Mouse (Mus musculus) CH12.LX (cell line): ENCODE results near the gene Fgfr1op. TPM values are rescaled to one million over a fixed set of nuclear protein-coding genes. Genes with fewer than 3 reads are reported as not detected.

Experiments used
- DNase-seq: peaks from one replicate; pipeline ENCODE4 v3.0.0-alpha.2; 2013; ENCODE audit errors: extremely low read depth
- H3K27ac ChIP-seq: 2 replicates; pipeline ENCODE4 v1.5.1; 2012; ENCODE audit warnings: low read depth, mild to moderate bottlenecking, control low read depth, moderate library complexity; ENCODE audit not compliant: insufficient read depth
- H3K27me3 ChIP-seq: replicated peaks from 2 replicates; pipeline ENCODE3; 2012; ENCODE audit warnings: inconsistent platforms
- H3K36me3 ChIP-seq, 2 experiments: replicated peaks in 1 of 2; 2 replicates each; pipeline versions ENCODE3 to v1.6.1; 2012; ENCODE audit warnings: inconsistent platforms in 1 of 2, low read length in 1 of 2, mild to moderate bottlenecking in 1 of 2, mixed read lengths in 1 of 2, moderate library complexity in 1 of 2; ENCODE audit not compliant: control insufficient read depth in 1 of 2, insufficient read depth in 1 of 2
- H3K4me1 ChIP-seq, 2 experiments: 2 replicates each; pipeline ENCODE4 v1.6.1; 2012; ENCODE audit warnings: inconsistent platforms in 1 of 2, moderate library complexity in 1 of 2; ENCODE audit not compliant: insufficient read depth in 2 of 2, control insufficient read depth in 1 of 2
- H3K4me2 ChIP-seq: 2 replicates; pipeline ENCODE4 v1.6.1; 2012; ENCODE audit warnings: low read depth, mild to moderate bottlenecking, control low read depth; ENCODE audit not compliant: poor library complexity, insufficient read depth, severe bottlenecking
- H3K4me3 ChIP-seq, 3 experiments: fragments of 150-350 bp in 1 of 3; sonication (generic) in 1 of 3; replicated peaks in 1 of 3; 2 replicates each; pipeline versions ENCODE3 to v1.5.1; 2011 to 2012; ENCODE audit warnings: low read depth in 2 of 3, low read length in 2 of 3, mild to moderate bottlenecking in 2 of 3, moderate library complexity in 2 of 3, control low read depth in 1 of 3, improper control_type of control experiment in 1 of 3, inconsistent platforms in 1 of 3, mixed read lengths in 1 of 3; ENCODE audit not compliant: poor library complexity in 1 of 3
- H3K79me2 ChIP-seq: replicated peaks from 2 replicates; pipeline ENCODE4 v1.6.1; 2012; ENCODE audit warnings: mild to moderate bottlenecking, moderate library complexity; ENCODE audit not compliant: control insufficient read depth, poor library complexity, insufficient read depth, severe bottlenecking; ENCODE audit errors: extremely low read depth
- H3K9ac ChIP-seq: 2 replicates; pipeline ENCODE4 v1.6.1; 2012; ENCODE audit warnings: low read depth, mild to moderate bottlenecking, control low read depth, moderate library complexity; ENCODE audit not compliant: insufficient read depth
- H3K9me3 ChIP-seq: replicated peaks from 2 replicates; pipeline ENCODE3; 2012; ENCODE audit warnings: low read length, inconsistent platforms, mixed read lengths
- BHLHE40 ChIP-seq: IDR thresholded peaks from 2 replicates; pipeline ENCODE4 v1.6.1; 2011; ENCODE audit warnings: mild to moderate bottlenecking, low read depth, low read length, improper control_type of control experiment
- CTCF ChIP-seq, 2 experiments: IDR thresholded peaks in 1 of 2; conservative IDR thresholded peaks in 1 of 2; 2 replicates each; pipeline ENCODE4 v1.5.1; 2011 to 2012; ENCODE audit warnings: low read depth in 2 of 2, low read length in 2 of 2, improper control_type of control experiment in 1 of 2, inconsistent platforms in 1 of 2, mild to moderate bottlenecking in 1 of 2, moderate library complexity in 1 of 2
- E2F4 ChIP-seq: IDR thresholded peaks from 2 replicates; pipeline ENCODE4 v1.6.1; 2011; ENCODE audit warnings: low read depth, low read length, improper control_type of control experiment; ENCODE audit not compliant: insufficient replicate concordance
- ELF1 ChIP-seq: IDR thresholded peaks from 2 replicates; pipeline ENCODE4 v1.6.1; 2014; ENCODE audit warnings: low read depth, mild to moderate bottlenecking, inconsistent platforms, low read length, improper control_type of control experiment
- EP300 ChIP-seq: IDR thresholded peaks from 2 replicates; pipeline ENCODE4 v1.6.1; 2011; ENCODE audit warnings: low read length, improper control_type of control experiment
- HCFC1 ChIP-seq: IDR thresholded peaks from 2 replicates; pipeline ENCODE4 v1.6.1; 2012; ENCODE audit warnings: low read depth, mild to moderate bottlenecking, inconsistent platforms, low read length, improper control_type of control experiment
- JUND ChIP-seq: conservative IDR thresholded peaks from 2 replicates; pipeline ENCODE4 v1.6.1; 2011; ENCODE audit warnings: low read depth, low read length, improper control_type of control experiment
- MAZ ChIP-seq: IDR thresholded peaks from 2 replicates; pipeline ENCODE4 v1.6.1; 2012; ENCODE audit warnings: low read depth, mild to moderate bottlenecking, inconsistent platforms, low read length, improper control_type of control experiment, moderate library complexity
- NELFE ChIP-seq: IDR thresholded peaks from 2 replicates; pipeline ENCODE4 v1.6.1; 2011; ENCODE audit warnings: low read depth, low read length, improper control_type of control experiment
- RAD21 ChIP-seq: IDR thresholded peaks from 2 replicates; pipeline ENCODE4 v1.6.1; 2011; ENCODE audit warnings: low read depth, mild to moderate bottlenecking, low read length, improper control_type of control experiment, moderate library complexity
- RCOR1 ChIP-seq: conservative IDR thresholded peaks from 2 replicates; pipeline ENCODE4 v1.6.1; 2012; ENCODE audit warnings: low read depth, mild to moderate bottlenecking, inconsistent platforms, low read length, improper control_type of control experiment
- SIN3A ChIP-seq: IDR thresholded peaks from 2 replicates; pipeline ENCODE4 v1.6.1; 2012; ENCODE audit warnings: low read length, improper control_type of control experiment, inconsistent platforms
- TBP ChIP-seq: conservative IDR thresholded peaks from 2 replicates; pipeline ENCODE4 v1.6.1; 2011; ENCODE audit warnings: low read depth, low read length, improper control_type of control experiment
- UBTF ChIP-seq: IDR thresholded peaks from 2 replicates; pipeline ENCODE4 v1.6.1; 2012; ENCODE audit warnings: low read depth, mild to moderate bottlenecking, inconsistent platforms, low read length, improper control_type of control experiment, moderate library complexity
- ZC3H11A ChIP-seq: IDR thresholded peaks from 2 replicates; pipeline ENCODE4 v1.6.1; 2012; ENCODE audit warnings: low read depth, mild to moderate bottlenecking, inconsistent platforms, low read length, improper control_type of control experiment
- ZNF384 ChIP-seq: IDR thresholded peaks from 2 replicates; pipeline ENCODE4 v1.6.1; 2012; ENCODE audit warnings: low read depth, low read length, improper control_type of control experiment, inconsistent platforms
- dilution Hi-C: fragments of 300-500 bp; cut with MboI; formaldehyde crosslinking; loops from 2 replicates; pipeline ENCODE4 v1.14.3; 2020; ENCODE audit warnings: low sequenced_read_pairs; ENCODE audit not compliant: extremely low pct_unique_long_range_greater_than_20kb, extremely low pct_ligation_motif_present
- in situ Hi-C: fragments of 300-500 bp; cut with MboI; formaldehyde crosslinking; loops from 3 replicates; pipeline ENCODE4 v1.14.3; 2019; ENCODE audit warnings: low sequenced_read_pairs, low pct_ligation_motif_present, low pct_unique_long_range_greater_than_20kb, mixed read lengths
- polyA plus RNA-seq: library from polyadenylated mRNA; unstranded; fragments of >175 nt; gene quantifications from 2 replicates; pipeline ENCODE4 v1.2.1, GENCODE M21; 2012; ENCODE audit warnings: low read depth; ENCODE audit not compliant: insufficient read length
- total RNA-seq, 2 experiments: library from RNA; depleted of rRNA; stranded (reverse); fragments of 300-350 nt in 1 of 2; fragments of >200 nt in 1 of 2; gene quantifications; 2 replicates each; pipeline ENCODE4 v1.2.3; 2012 to 2014

Fgfr1op gene
- total and polyA plus RNA-seq, 3 experiments, result 29.8 to 56.3 (median 46.9) TPM

- no peaks in the 10 kb centered on the region for H3K36me3 ChIP-seq
- no peaks in the 10 kb centered on the region for H3K79me2 ChIP-seq
- no peak for DNase-seq
- dilution Hi-C loops (no loop called here), in situ Hi-C loops (no loop called here)
- H3K27me3 ChIP-seq, result peaks cover 5% of the 10 kb centered on the region
- no peak overlapping the region for H3K4me3 ChIP-seq
- no peak overlapping the region for H3K9ac ChIP-seq
- H3K4me2 ChIP-seq, result no peak overlapping the region
- H3K9me3 ChIP-seq, result peaks cover 5% of the 10 kb centered on the region
- TF ChIP-seq CTCF (conservative IDR thresholded peaks at IDR 0.05 in 1 of 2, IDR thresholded peaks at IDR 0.05 in 1 of 2; ENCODE audit: low read depth in 2 of 2, low read length in 2 of 2) (no peak), MAZ (no peak), ELF1 (peak; percentile 40; the same call in 1 of the 2 replicates), E2F4 (no peak), EP300 (peak; percentile 56)
- H3K4me1 ChIP-seq, result peaks cover 22 to 47% of the 10 kb centered on the region in 2 experiments
- no peak overlapping the region for H3K27ac ChIP-seq
Observed at GRCm38 (mm10) chr17:8225746-8226145, 60.4 kb downstream of the Fgfr1op start.

- dilution Hi-C loops, result no loop called here
- H3K4me3 ChIP-seq, result no peak overlapping the region
- H3K9me3 ChIP-seq, result peaks cover 8% of the 10 kb centered on the region
- H3K79me2 ChIP-seq, result no peaks in the 10 kb centered on the region
- in situ Hi-C loops, result no loop called here
- H3K4me2 ChIP-seq, result no peak overlapping the region
- H3K27me3 ChIP-seq, result peaks cover 5% of the 10 kb centered on the region
- TF ChIP-seq EP300 (no peak), SIN3A (no peak), ZNF384 (no peak), HCFC1 (no peak), BHLHE40 (no peak), UBTF (no peak), RCOR1 (no peak), RAD21 (no peak), JUND (no peak), ZC3H11A (no peak), TBP (no peak), ELF1 (no peak), CTCF (conservative IDR thresholded peaks at IDR 0.05 in 1 of 2, IDR thresholded peaks at IDR 0.05 in 1 of 2; ENCODE audit: low read depth in 2 of 2, low read length in 2 of 2) (no peak), NELFE (no peak)
- TF ChIP-seq, all 38 proteins: peak for 0
- Histone ChIP-seq H3K4me1 (peaks cover 24 to 60% of the 10 kb centered on the region in 2 experiments), H3K27ac (no peak overlapping the region), H3K36me3 (no peaks in the 10 kb centered on the region), H3K9ac (no peak overlapping the region)
- no peak for DNase-seq
Observed at GRCm38 (mm10) chr17:8228622-8229021, 63.3 kb downstream of the Fgfr1op start.
